Mouse (Mus musculus): ENCODE data around the gene 2700049A03Rik.

DNA sequence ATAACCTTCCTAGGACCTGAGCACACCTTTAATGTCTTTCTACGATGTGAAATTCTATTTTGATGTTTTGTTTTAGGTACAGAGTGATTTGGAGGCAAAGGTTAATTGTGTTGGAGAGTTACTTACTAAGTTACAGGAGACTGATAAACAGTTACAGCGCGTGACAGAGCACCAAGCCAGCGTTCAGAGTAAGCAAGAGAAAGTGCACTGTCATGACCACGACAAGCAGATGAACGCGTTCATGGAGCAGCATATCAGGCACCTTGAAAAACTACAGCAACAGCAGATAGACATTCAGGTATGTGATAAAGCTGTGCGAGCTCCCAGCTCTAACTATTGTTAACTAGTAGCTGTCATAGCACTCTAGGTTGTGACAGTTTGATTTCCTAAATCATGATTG, 13.5 kb downstream of the 2700049A03Rik start:
- TF ChIP-seq CTCF (IDR thresholded peaks at IDR 0.05; ENCODE audit: insufficient read depth, low read depth, low read length) (no peak), POLR2A (IDR thresholded peaks at IDR 0.05; ENCODE audit: insufficient read depth, low read depth, low read length) (no peak)

Measured in olfactory bulb, adult 2 months (tissue).